Mouse (Mus musculus) G1E (cell line): ENCODE measurements around the gene Atp5g1. TPM values are rescaled to one million over a fixed set of nuclear protein-coding genes. Genes with fewer than 3 reads are reported as not detected.

Experiments
- ATAC-seq: 2 replicates; pipeline ENCODE4 v1.8.0; 2016; ENCODE audit warnings: mild to moderate bottlenecking; ENCODE audit not compliant: insufficient number of reproducible peaks, poor library complexity, low FRiP score, severe bottlenecking; ENCODE audit errors: extremely low read depth
- DNase-seq: peaks from one replicate; pipeline ENCODE4 v3.0.0; 2012; ENCODE audit warnings: low spot score
- H3K27me3 ChIP-seq: 2 replicates; pipeline ENCODE4 v1.6.1; 2012; ENCODE audit warnings: mild to moderate bottlenecking, low read length, inconsistent platforms; ENCODE audit not compliant: insufficient read depth
- H3K36me3 ChIP-seq: replicated peaks from 2 replicates; pipeline ENCODE3; 2012; ENCODE audit warnings: mild to moderate bottlenecking, inconsistent platforms
- H3K4me1 ChIP-seq: 2 replicates; pipeline ENCODE4 v1.6.1; 2012; ENCODE audit warnings: low read depth, low read length, inconsistent platforms, mixed read lengths; ENCODE audit not compliant: insufficient read depth
- H3K4me3 ChIP-seq: 2 replicates; pipeline ENCODE4 v1.5.1; 2012; ENCODE audit warnings: low read depth, mild to moderate bottlenecking, inconsistent platforms, low read length, moderate library complexity, mixed read lengths
- H3K9me3 ChIP-seq: replicated peaks from 2 replicates; pipeline ENCODE4 v1.6.1; 2012; ENCODE audit warnings: inconsistent platforms
- CTCF ChIP-seq: IDR thresholded peaks from 2 replicates; pipeline ENCODE4 v1.5.1; 2012; ENCODE audit warnings: low read depth, low read length, inconsistent platforms, mixed read lengths
- GATA1 ChIP-seq: IDR thresholded peaks from 2 replicates; pipeline ENCODE4 v1.6.1; 2012; ENCODE audit warnings: borderline replicate concordance, low read length, inconsistent platforms, mixed read lengths
- GATA2 ChIP-seq: IDR thresholded peaks from 2 replicates; pipeline ENCODE4 v1.6.1; 2012; ENCODE audit warnings: low read depth, low read length, inconsistent platforms, borderline replicate concordance
- POLR2AphosphoS5 ChIP-seq: IDR thresholded peaks from 2 replicates; pipeline ENCODE4 v1.6.1; 2012; ENCODE audit warnings: low read depth, low read length, inconsistent platforms; ENCODE audit not compliant: insufficient replicate concordance
- TAL1 ChIP-seq: conservative IDR thresholded peaks from 2 replicates; pipeline ENCODE4 v1.6.1; 2012; ENCODE audit warnings: low read depth, low read length, inconsistent platforms, mixed read lengths
- polyA plus RNA-seq: library from polyadenylated mRNA; stranded (reverse); fragments of >175 nt; gene quantifications from 2 replicates; pipeline ENCODE4 v1.2.3, GENCODE M21; 2012
- total RNA-seq, 2 experiments: library from RNA; stranded (forward) in 1 of 2; stranded (reverse) in 1 of 2; fragments of 200-1000 nt in 1 of 2; fragments of >200 nt in 1 of 2; fragmentation: Nextera tagmentation in 1 of 2; gene quantifications; 2 replicates each; pipeline ENCODE4 v1.2.3; 2014 to 2017

Atp5g1 gene
- total and polyA plus RNA-seq, 3 experiments: 108 to 385 (median 304) TPM

DNA sequence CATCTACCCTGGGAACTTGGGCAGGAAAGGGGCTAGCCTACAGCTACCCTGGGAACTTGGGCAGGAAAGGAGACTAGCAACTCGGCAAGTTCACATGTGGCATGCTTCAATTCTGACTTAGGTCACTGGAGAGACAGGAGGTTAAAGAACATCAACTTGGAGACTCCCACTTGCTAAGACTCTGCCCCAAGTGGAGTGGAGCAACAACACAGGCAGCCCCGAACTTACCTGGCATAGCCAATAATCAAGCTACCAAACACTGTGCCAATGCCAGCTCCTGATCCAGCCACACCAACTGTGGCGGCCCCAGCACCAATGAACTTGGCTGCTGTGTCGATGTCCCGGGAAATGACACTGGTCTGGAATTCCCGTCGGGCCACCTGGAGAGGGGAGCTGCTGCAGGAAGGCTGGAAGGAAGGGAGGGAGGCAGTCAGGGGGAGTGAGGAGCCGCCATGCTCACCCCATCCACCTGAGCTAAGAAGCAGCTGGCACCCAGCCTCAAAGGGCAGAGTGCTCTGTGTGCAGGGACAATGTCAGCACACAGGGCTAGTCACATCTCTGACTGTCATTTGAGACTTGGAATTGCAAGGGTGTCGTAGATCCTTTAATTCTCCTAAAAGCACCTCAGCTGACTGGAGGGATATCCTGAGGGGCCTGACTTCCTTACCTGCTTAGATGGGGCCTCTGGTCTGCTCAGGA, 2.0 kb downstream of the Atp5g1 start:
- no peak for ATAC-seq
- peaks cover 48% of the 10 kb centered on the region for H3K4me1 ChIP-seq
- peak overlapping the region; percentile 90; the same call in 1 of the 2 replicates for H3K4me3 ChIP-seq
- no peaks in the 10 kb centered on the region for H3K27me3 ChIP-seq
- no peaks in the 10 kb centered on the region for H3K9me3 ChIP-seq
- no peak for DNase-seq
- H3K36me3 ChIP-seq: peaks cover 50% of the 10 kb centered on the region
- no peak for TF ChIP-seq GATA2
- no peak for TF ChIP-seq CTCF
- TF ChIP-seq POLR2AphosphoS5: no peak
- TF ChIP-seq TAL1: no peak
- no peak for TF ChIP-seq GATA1

GRCm38 (mm10) chr11:96071013-96071412, 4.5 kb downstream of the Atp5g1 start:
- Histone ChIP-seq H3K4me1 (peaks cover 36% of the 10 kb centered on the region), H3K4me3 (no peak overlapping the region), H3K9me3 (no peaks in the 10 kb centered on the region), H3K27me3 (no peaks in the 10 kb centered on the region), H3K36me3 (peaks cover 56% of the 10 kb centered on the region)
- no peak for DNase-seq
- ATAC-seq: no peak
- TF ChIP-seq CTCF (no peak), GATA1 (no peak), TAL1 (no peak), POLR2AphosphoS5 (no peak), GATA2 (no peak)

DNA sequence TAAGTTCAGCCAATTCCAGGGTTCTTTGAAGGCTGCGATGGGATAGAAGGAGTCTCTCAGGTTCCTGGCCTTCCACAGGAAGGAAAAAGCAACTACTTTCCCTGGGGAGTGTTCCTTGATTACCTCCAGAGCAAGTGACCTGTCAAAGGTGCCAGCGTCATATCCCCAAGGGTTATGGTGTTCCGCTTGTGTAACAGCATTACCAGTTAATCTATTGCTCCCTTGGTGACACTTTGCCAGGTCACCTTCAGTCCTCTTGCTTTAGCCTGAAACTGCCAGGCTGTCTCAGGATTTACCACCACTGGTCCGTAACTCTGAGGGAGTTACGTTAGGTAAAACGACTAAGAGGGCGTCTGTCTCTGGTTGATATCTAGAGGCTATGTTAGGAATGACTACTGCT, 5.1 kb downstream of the Atp5g1 start:
- H3K9me3 ChIP-seq: no peaks in the 10 kb centered on the region
- no peak overlapping the region for H3K4me3 ChIP-seq
- ATAC-seq (no peak), DNase-seq (no peak)
- no peaks in the 10 kb centered on the region for H3K27me3 ChIP-seq
- H3K4me1 ChIP-seq: peaks cover 42% of the 10 kb centered on the region
- TF ChIP-seq CTCF: no peak
- TF ChIP-seq TAL1: no peak
- TF ChIP-seq GATA2: no peak
- no peak for TF ChIP-seq POLR2AphosphoS5
- TF ChIP-seq GATA1: no peak
- peaks cover 56% of the 10 kb centered on the region for H3K36me3 ChIP-seq

DNA sequence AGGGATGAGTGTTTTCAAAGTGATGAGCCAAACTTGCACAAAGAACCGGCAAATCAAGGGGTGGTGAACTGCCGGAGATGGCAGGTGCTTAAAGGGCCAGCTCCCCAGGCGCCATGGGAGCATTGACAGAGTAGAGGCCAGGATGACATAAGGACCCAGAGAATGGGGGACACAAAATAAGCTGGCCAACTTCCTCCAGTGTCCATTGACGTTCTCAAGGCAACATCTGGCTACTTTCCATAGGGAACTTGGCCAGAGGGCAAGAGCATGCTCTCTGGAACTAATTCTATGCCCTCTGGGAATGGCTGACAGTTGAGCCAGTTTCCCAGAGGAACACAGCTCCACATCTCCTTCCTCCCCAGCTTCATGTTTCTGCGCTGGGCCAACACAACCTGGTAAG, 7.2 kb downstream of the Atp5g1 start:
- H3K4me1 ChIP-seq: peaks cover 40% of the 10 kb centered on the region
- H3K36me3 ChIP-seq: peaks cover 47% of the 10 kb centered on the region
- DNase-seq (no peak), ATAC-seq (no peak)
- TF ChIP-seq POLR2AphosphoS5 (no peak), TAL1 (no peak), CTCF (no peak), GATA1 (no peak), GATA2 (no peak)
- no peak overlapping the region for H3K4me3 ChIP-seq
- H3K9me3 ChIP-seq: no peaks in the 10 kb centered on the region
- H3K27me3 ChIP-seq: no peaks in the 10 kb centered on the region

DNA sequence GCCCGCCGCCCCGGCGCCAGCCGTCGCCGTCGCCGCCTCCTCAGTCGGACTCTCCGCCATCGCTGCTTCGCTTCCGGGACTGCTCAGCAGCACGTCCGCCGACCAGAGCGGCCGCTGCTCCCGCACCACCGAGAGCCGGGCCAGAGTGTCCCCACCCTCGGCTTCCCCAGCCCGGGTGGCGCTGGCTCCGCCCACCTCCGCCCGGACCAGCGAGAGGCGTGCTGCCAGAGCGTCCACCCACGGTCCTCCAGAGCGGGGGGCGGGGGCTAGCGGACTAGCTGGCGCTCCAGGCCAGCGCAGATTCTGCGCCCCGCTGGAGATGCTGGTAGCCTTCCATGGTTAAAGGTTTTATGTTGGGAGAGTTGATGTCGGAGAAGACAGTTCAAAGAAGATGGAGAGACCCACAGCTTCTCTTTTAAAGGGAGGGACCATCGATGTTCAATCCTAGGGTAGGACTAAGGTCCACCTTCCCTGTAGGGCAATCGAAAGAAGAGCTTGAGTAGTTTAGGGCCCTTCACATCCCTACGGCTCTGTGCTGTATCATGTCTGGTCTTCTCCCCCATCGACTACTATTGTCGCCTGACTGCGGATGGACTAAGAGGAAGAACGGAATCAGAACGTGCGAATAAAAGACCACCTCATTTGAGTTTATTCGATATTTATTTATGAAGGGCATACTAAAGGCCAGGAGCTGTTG, 10.1 kb downstream of the Atp5g1 start, which contains the start of gene Ube2z:
Ube2z (minus strand) TSS at position 174 of the 697 bp plus-strand sequence.
- peak within 1 kb of the TSS; percentile 93 for H3K4me3 ChIP-seq
- H3K9me3 ChIP-seq: no peaks in the 10 kb centered on the region
- peak; percentile 84 for ATAC-seq
- peak; percentile 94 for DNase-seq
- peaks cover 52% of the 10 kb centered on the region for H3K36me3 ChIP-seq
- no peak for TF ChIP-seq TAL1
- TF ChIP-seq GATA2: no peak
- TF ChIP-seq GATA1: no peak
- peaks cover 39% of the 10 kb centered on the region for H3K4me1 ChIP-seq
- H3K27me3 ChIP-seq: no peaks in the 10 kb centered on the region

- DNase-seq: peak; percentile 62
- TF ChIP-seq TAL1: no peak
- TF ChIP-seq CTCF: no peak
- no peak for TF ChIP-seq GATA2
- no peak for TF ChIP-seq GATA1
- no peak for TF ChIP-seq POLR2AphosphoS5
- Histone ChIP-seq H3K4me1 (peaks cover 37% of the 10 kb centered on the region), H3K27me3 (no peaks in the 10 kb centered on the region), H3K36me3 (peaks cover 52% of the 10 kb centered on the region), H3K9me3 (no peaks in the 10 kb centered on the region), H3K4me3 (peak overlapping the region; percentile 93)
- 0 out of 2 replicates have a peak, but pooled peaks have one; percentile 5 for ATAC-seq
Measured at GRCm38 (mm10) chr11:96064521-96065214, 10.8 kb downstream of the Atp5g1 start.
